15 mouse cellular contexts compared by ENCODE assay signal in the genomic region with DNA sequence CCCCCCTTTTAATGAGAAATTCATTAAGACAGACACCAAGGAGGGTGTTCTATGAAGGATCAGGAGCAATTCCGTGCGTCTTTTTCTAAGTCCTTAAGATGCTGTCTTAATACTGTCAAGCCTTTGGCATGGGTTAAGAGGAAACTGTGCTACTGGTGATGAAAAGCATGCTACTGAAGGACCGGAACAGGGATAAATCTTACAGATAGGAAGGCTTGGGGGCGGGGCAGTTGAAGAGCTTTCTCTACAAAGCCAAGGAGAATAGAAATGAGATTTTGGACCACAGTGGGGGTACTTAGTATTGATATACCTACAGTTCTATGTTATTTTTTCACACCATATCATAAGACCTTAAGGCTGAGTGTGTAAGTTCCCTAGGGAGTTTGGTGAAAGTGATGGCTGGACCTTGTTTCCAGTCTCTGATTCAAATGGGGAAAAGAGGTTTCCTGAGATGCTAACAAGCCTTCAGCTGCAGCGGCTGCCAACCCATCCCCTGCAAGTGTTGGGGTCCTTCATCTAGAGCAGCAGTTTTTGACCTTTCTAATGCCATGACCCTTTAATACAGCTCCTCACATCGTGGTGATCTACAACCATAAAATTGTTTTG.
DNase-seq lines count a peak whose midpoint lies in the region; ATAC-seq and TF ChIP-seq lines count a peak whose summit lies in the region.
"Had no signal": no experiment of that assay in that cellular context is flagged by ENCODE, and none has a peak within 500 bp of the region (broad histone marks: within the 10 kb centered on the region; RNA-seq: fewer than 3 reads in every experiment).

No protein-coding gene starts in this region.

- H3K4me3 ChIP-seq in kidney, postnatal 0 days (replicated peaks; ENCODE audit: low read depth, low read length): no peak overlapping the region
- H3K4me3 ChIP-seq in kidney, embryonic 14.5 days (ENCODE audit: low read length): no peak overlapping the region
- no peak overlapping the region for H3K4me3 ChIP-seq in left cerebral cortex, adult 2 months
- H3K4me3 ChIP-seq: embryonic facial prominence, embryonic 10.5 days; heart, adult 2 months; heart, embryonic 15.5 days; hindbrain, embryonic 13.5 days had no signal

- peak; percentile 12 for DNase-seq in embryo, embryonic 11 days
- no peak for DNase-seq in embryo, embryonic 10 days (ENCODE audit: low spot score)
- DNase-seq in kidney, postnatal 0 days (ENCODE audit: low spot score): peak; percentile 74
- DNase-seq in left cerebral cortex, adult 2 months (ENCODE audit: extremely low spot score in 1 of 2, low spot score in 2 of 2): no peak
- no peak for DNase-seq in left cerebral cortex, adult 18-20 months (ENCODE audit: low spot score in 2 of 2)
- DNase-seq: cerebellum, adult 2 months had no signal

- no peak for ATAC-seq in kidney, postnatal 0 days (replicated peaks; ENCODE audit: low FRiP score, low read depth)
- ATAC-seq in kidney, embryonic 14.5 days (ENCODE audit: low FRiP score, low TSS enrichment): no peak
- ATAC-seq: hindbrain, postnatal 0 days had no signal

- no peak overlapping the region for H3K9ac ChIP-seq in kidney, postnatal 0 days (ENCODE audit: low read depth, low read length)
- H3K9ac ChIP-seq in kidney, embryonic 14.5 days (ENCODE audit: low read depth, low read length): no peak overlapping the region
- H3K9ac ChIP-seq: forebrain, postnatal 0 days; heart, embryonic 15.5 days; hindbrain, embryonic 13.5 days had no signal

- TF ChIP-seq CTCF in kidney, postnatal 0 days (IDR thresholded peaks at IDR 0.05; ENCODE audit: low read depth): no peak
- no peak for TF ChIP-seq CTCF in left cerebral cortex, adult 2 months (IDR thresholded peaks at IDR 0.05)

- H3K27me3 ChIP-seq in kidney, postnatal 0 days (ENCODE audit: insufficient read depth, low read length): no peaks in the 10 kb centered on the region
- no peaks in the 10 kb centered on the region for H3K27me3 ChIP-seq in kidney, embryonic 14.5 days (ENCODE audit: control insufficient read depth, insufficient read depth, low read length)
- H3K27me3 ChIP-seq: heart, embryonic 15.5 days; hindbrain, embryonic 13.5 days had no signal

- H3K9me3 ChIP-seq in kidney, postnatal 0 days (replicated peaks; ENCODE audit: low read length): no peaks in the 10 kb centered on the region
- no peaks in the 10 kb centered on the region for H3K9me3 ChIP-seq in kidney, embryonic 14.5 days (ENCODE audit: control insufficient read depth, low read length)
- H3K9me3 ChIP-seq: embryonic facial prominence, embryonic 10.5 days; heart, embryonic 15.5 days; hindbrain, embryonic 13.5 days had no signal

- no peaks in the 10 kb centered on the region for H3K4me1 ChIP-seq in kidney, postnatal 0 days (replicated peaks; ENCODE audit: insufficient read depth, low read length)
- H3K4me1 ChIP-seq in kidney, embryonic 14.5 days (ENCODE audit: control insufficient read depth, insufficient read depth, low read length): no peaks in the 10 kb centered on the region
- H3K4me1 ChIP-seq: embryonic facial prominence, embryonic 10.5 days; heart, embryonic 15.5 days; hindbrain, embryonic 13.5 days had no signal

- 63% methylated on average over 6 of the region's 6 CpGs for WGBS in kidney, postnatal 0 days
- 74% methylated on average over 6 of the region's 6 CpGs for WGBS in kidney, embryonic 14.5 days

- no peaks in the 10 kb centered on the region for H3K36me3 ChIP-seq in kidney, postnatal 0 days (ENCODE audit: insufficient read depth, low read length)
- H3K36me3 ChIP-seq in kidney, embryonic 14.5 days (ENCODE audit: control insufficient read depth, insufficient read depth, low read length): no peaks in the 10 kb centered on the region
- H3K36me3 ChIP-seq: embryonic facial prominence, embryonic 10.5 days; G1E; heart, embryonic 15.5 days; hindbrain, embryonic 13.5 days had no signal

- H3K4me2 ChIP-seq in kidney, postnatal 0 days (ENCODE audit: low read length): no peak overlapping the region
- no peak overlapping the region for H3K4me2 ChIP-seq in kidney, embryonic 14.5 days (replicated peaks; ENCODE audit: low read depth, low read length)
- H3K4me2 ChIP-seq: heart, embryonic 11.5 days; heart, embryonic 15.5 days; hindbrain, embryonic 13.5 days had no signal

- no peak overlapping the region for H3K27ac ChIP-seq in kidney, postnatal 0 days
- H3K27ac ChIP-seq in kidney, embryonic 14.5 days (ENCODE audit: low read depth, low read length): no peak overlapping the region
- H3K27ac ChIP-seq in left cerebral cortex, adult 2 months: peak overlapping the region; percentile 0; the same call in 1 of the 2 replicates
- H3K27ac ChIP-seq: embryonic facial prominence, embryonic 10.5 days; heart, adult 2 months; heart, embryonic 15.5 days; hindbrain, embryonic 13.5 days; hindbrain, postnatal 0 days had no signal

- intact Hi-C loops in left cerebral cortex, adult 2 months (cut with DNase I): no loop called here

Comparison
In these comparisons a context has a peak if more than half of its experiments do, and no peak if none do; other contexts are left out.
1. DNase-seq: peak in embryo, embryonic 11 days (single experiment) and kidney, postnatal 0 days (single experiment); none in embryo, embryonic 10 days (single experiment), left cerebral cortex, adult 2 months (0 of 2) and left cerebral cortex, adult 18-20 months (0 of 2).